Mouse (Mus musculus): ENCODE data around the gene Gpr132. TPM values are rescaled to one million over a fixed set of nuclear protein-coding genes. Genes with fewer than 3 reads are reported as not detected.

Gene Gpr132
- total and polyA plus RNA-seq, 3 experiments: 24.4 to 62.1 (median 44.7) TPM

DNA sequence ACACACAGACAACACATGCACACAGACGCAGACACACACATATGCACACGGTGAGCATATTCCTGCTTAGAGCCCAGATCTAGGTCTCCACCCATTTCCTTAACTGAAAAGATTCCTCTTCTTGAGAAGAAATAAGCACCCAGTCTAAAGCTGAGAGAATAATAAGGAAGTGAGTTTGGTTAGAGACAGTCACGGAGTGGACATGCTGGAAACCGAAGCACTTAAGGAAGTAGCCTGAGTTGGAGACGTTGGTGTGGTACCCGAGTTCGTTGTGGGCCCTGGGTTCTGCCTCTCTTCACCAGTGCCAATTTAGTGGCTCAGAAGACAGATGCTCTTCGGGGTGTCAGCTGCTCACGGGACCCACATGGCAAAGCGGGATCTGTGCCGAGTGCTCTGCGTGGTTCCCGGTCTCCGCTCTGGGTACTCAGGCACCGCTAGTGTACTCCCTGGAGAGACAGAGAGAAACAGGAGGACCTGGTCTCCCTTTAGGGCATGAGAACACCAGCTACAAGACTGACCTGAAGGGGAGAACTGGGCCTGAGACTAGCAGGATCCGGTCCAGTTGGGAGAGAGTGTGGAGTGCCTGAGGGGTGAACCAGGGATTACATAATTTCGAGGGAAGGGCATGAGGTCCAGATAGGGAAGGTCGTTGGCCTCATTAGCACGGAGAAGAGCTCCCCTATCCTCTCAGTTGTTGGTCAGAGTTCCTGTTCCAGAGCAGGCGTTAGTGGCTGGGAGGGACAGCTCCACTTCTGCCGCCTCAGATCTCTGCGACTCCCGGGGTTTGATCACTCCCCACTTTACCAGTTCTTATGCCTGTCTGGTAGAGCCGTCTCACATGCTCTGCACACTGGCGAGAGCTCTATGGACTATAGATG is 27.6 kb downstream of the Gpr132 start:
- H3K4me2 ChIP-seq (ENCODE audit: insufficient read depth, low read depth, poor library complexity, severe bottlenecking): no peak overlapping the region
- no peak for TF ChIP-seq EP300 (IDR thresholded peaks at IDR 0.05; ENCODE audit: low read length)
- TF ChIP-seq RCOR1 (conservative IDR thresholded peaks at IDR 0.05; ENCODE audit: low read depth, low read length): no peak
- TF ChIP-seq ZNF384 (IDR thresholded peaks at IDR 0.05; ENCODE audit: low read depth, low read length): no peak
- TF ChIP-seq PAX5 (IDR thresholded peaks at IDR 0.05; ENCODE audit: low read length): no peak
- TF ChIP-seq SIN3A (IDR thresholded peaks at IDR 0.05; ENCODE audit: low read length): no peak
- no peak for TF ChIP-seq CTCF (conservative IDR thresholded peaks at IDR 0.05 in 1 of 2, IDR thresholded peaks at IDR 0.05 in 1 of 2; ENCODE audit: low read depth in 2 of 2, low read length in 2 of 2)
- no peak for TF ChIP-seq JUND (conservative IDR thresholded peaks at IDR 0.05; ENCODE audit: low read depth, low read length)
- TF ChIP-seq ZMIZ1 (IDR thresholded peaks at IDR 0.05; ENCODE audit: low read depth, low read length): no peak
- no peak for TF ChIP-seq POLR2A (IDR thresholded peaks at IDR 0.05; ENCODE audit: low read depth, low read length)
- TF ChIP-seq HCFC1 (IDR thresholded peaks at IDR 0.05; ENCODE audit: low read depth, low read length): no peak
- TF ChIP-seq TCF12 (IDR thresholded peaks at IDR 0.05; ENCODE audit: low read depth, low read length): no peak
- TF ChIP-seq BHLHE40 (IDR thresholded peaks at IDR 0.05; ENCODE audit: low read depth, low read length): no peak
- TF ChIP-seq NELFE (IDR thresholded peaks at IDR 0.05; ENCODE audit: low read depth, low read length): no peak
- no peak for TF ChIP-seq CHD1 (IDR thresholded peaks at IDR 0.05; ENCODE audit: low read depth, low read length)
- TF ChIP-seq USF1 (IDR thresholded peaks at IDR 0.05; ENCODE audit: low read depth, low read length): no peak
- no peak for TF ChIP-seq ETS1 (conservative IDR thresholded peaks at IDR 0.05; ENCODE audit: low read depth, low read length)
- no peak for TF ChIP-seq POLR2AphosphoS2 (IDR thresholded peaks at IDR 0.05; ENCODE audit: low read depth, low read length)
- TF ChIP-seq MAZ (IDR thresholded peaks at IDR 0.05; ENCODE audit: low read depth, low read length): no peak
- no peak for TF ChIP-seq JUN (IDR thresholded peaks at IDR 0.05; ENCODE audit: insufficient read depth, low read depth, low read length)
- no peak for TF ChIP-seq KAT2A (IDR thresholded peaks at IDR 0.05; ENCODE audit: insufficient replicate concordance, low read length)
- H3K27ac ChIP-seq (ENCODE audit: insufficient read depth, low read depth): no peak overlapping the region
- no peaks in the 10 kb centered on the region for H3K79me2 ChIP-seq (replicated peaks; ENCODE audit: control insufficient read depth, extremely low read depth, insufficient read depth, poor library complexity, severe bottlenecking)
- H3K36me3 ChIP-seq (replicated peaks in 1 of 2; ENCODE audit: control insufficient read depth in 1 of 2, insufficient read depth in 1 of 2, low read length in 1 of 2): no peaks in the 10 kb centered on the region
- dilution Hi-C loops (cut with MboI; ENCODE audit: extremely low pct_ligation_motif_present, extremely low pct_unique_long_range_greater_than_20kb, low sequenced_read_pairs): no loop called here
- no peaks in the 10 kb centered on the region for H3K4me1 ChIP-seq (ENCODE audit: control insufficient read depth in 1 of 2, insufficient read depth in 2 of 2)
- DNase-seq (ENCODE audit: extremely low read depth): no peak
- in situ Hi-C loops (cut with MboI; ENCODE audit: low pct_ligation_motif_present, low pct_unique_long_range_greater_than_20kb, low sequenced_read_pairs): no loop called here
- no peak overlapping the region for H3K4me3 ChIP-seq (replicated peaks in 1 of 3; ENCODE audit: low read depth in 2 of 3, low read length in 2 of 3, poor library complexity in 1 of 3)
- H3K9me3 ChIP-seq (replicated peaks; ENCODE audit: low read length): peaks cover 10% of the 10 kb centered on the region
- no peaks in the 10 kb centered on the region for H3K27me3 ChIP-seq (replicated peaks)
- H3K9ac ChIP-seq (ENCODE audit: insufficient read depth, low read depth): no peak overlapping the region

DNA sequence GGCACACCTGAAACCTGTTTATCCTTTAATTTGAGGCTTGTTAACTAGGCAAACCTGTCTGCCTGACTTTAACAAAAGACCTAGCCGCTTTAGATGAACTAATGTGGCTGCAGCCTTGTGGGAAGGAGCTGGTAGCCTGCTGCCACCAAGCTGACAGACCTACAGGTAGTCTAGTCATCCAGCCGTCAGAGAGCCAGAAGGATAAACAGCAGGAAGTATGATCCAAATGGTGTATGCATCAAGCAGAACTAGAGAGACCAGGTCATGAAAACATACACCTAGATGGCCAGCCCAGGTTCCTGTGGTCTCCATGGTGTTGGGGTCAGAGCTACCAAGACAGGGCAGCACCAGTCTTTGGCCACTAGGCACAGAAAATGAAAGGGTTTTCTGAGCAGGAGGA is 33.0 kb downstream of the Gpr132 start:
- no peak overlapping the region for H3K27ac ChIP-seq (ENCODE audit: insufficient read depth, low read depth)

More for the DNA sequence above, 33.0 kb downstream of the Gpr132 start:
- no peak for DNase-seq (ENCODE audit: extremely low read depth)
- TF ChIP-seq ELF1 (IDR thresholded peaks at IDR 0.05; ENCODE audit: low read depth, low read length) (no peak), SIN3A (IDR thresholded peaks at IDR 0.05; ENCODE audit: low read length) (no peak)
- dilution Hi-C loops (cut with MboI; ENCODE audit: extremely low pct_ligation_motif_present, extremely low pct_unique_long_range_greater_than_20kb, low sequenced_read_pairs) (no loop called here), in situ Hi-C loops (cut with MboI; ENCODE audit: low pct_ligation_motif_present, low pct_unique_long_range_greater_than_20kb, low sequenced_read_pairs) (no loop called here)
- Histone ChIP-seq H3K27me3 (replicated peaks) (no peaks in the 10 kb centered on the region), H3K4me3 (replicated peaks in 1 of 3; ENCODE audit: low read depth in 2 of 3, low read length in 2 of 3, poor library complexity in 1 of 3) (no peak overlapping the region), H3K4me1 (ENCODE audit: control insufficient read depth in 1 of 2, insufficient read depth in 2 of 2) (peaks cover 4 to 18% of the 10 kb centered on the region in 2 experiments), H3K36me3 (replicated peaks in 1 of 2; ENCODE audit: control insufficient read depth in 1 of 2, insufficient read depth in 1 of 2, low read length in 1 of 2) (peaks cover 4 to 17% of the 10 kb centered on the region in 2 experiments), H3K4me2 (ENCODE audit: insufficient read depth, low read depth, poor library complexity, severe bottlenecking) (no peak overlapping the region), H3K9me3 (replicated peaks; ENCODE audit: low read length) (peaks cover 5% of the 10 kb centered on the region), H3K9ac (ENCODE audit: insufficient read depth, low read depth) (no peak overlapping the region), H3K79me2 (replicated peaks; ENCODE audit: control insufficient read depth, extremely low read depth, insufficient read depth, poor library complexity, severe bottlenecking) (no peaks in the 10 kb centered on the region; the same call in 1 of the 2 replicates)
